Mouse (Mus musculus) midbrain, embryonic 12.5 days (tissue): ENCODE measurements at regions not wholly inside any gene's neighbourhood (a gene's known extent, or its start where the extent isn't known, plus 50 kb on each side); places are given as distances from the start of the nearest gene placed in this dataset.
A peak's percentile ranks its signal among the peaks of the same experiment; 100 is the strongest.

ENCODE experiments used
- ATAC-seq: fragments of 200-750 bp; cut with Nextera tagmentation; 2 replicates; pipeline ENCODE4 v1.8.0; 2017; ENCODE audit warnings: low read depth, moderate TSS enrichment, moderate library complexity; ENCODE audit not compliant: low FRiP score
- H3K27ac ChIP-seq: fragments of 300-500 bp; sonication (generic); replicated peaks from 2 replicates; pipeline ENCODE4 v1.5.1; 2016; ENCODE audit warnings: mild to moderate bottlenecking
- H3K27me3 ChIP-seq: fragments of 300-500 bp; sonication (generic); 2 replicates; pipeline ENCODE4 v1.6.1; 2016; ENCODE audit warnings: mild to moderate bottlenecking
- H3K36me3 ChIP-seq: fragments of 300-500 bp; sonication (generic); 2 replicates; pipeline ENCODE4 v1.6.1; 2016
- H3K4me1 ChIP-seq: fragments of 300-500 bp; sonication (generic); 2 replicates; pipeline ENCODE4 v1.6.1; 2016
- H3K4me2 ChIP-seq: fragments of 300-500 bp; sonication (generic); replicated peaks from 2 replicates; pipeline ENCODE4 v1.6.1; 2016; ENCODE audit warnings: mild to moderate bottlenecking, moderate library complexity
- H3K4me3 ChIP-seq: fragments of 300-500 bp; sonication (generic); 2 replicates; pipeline ENCODE4 v1.5.1; 2016; ENCODE audit warnings: mild to moderate bottlenecking
- H3K9ac ChIP-seq: fragments of 300-500 bp; sonication (generic); replicated peaks from 2 replicates; pipeline ENCODE4 v1.6.1; 2016; ENCODE audit warnings: mild to moderate bottlenecking, moderate library complexity
- H3K9me3 ChIP-seq: fragments of 300-500 bp; sonication (generic); 2 replicates; pipeline ENCODE4 v1.6.1; 2016; ENCODE audit warnings: mild to moderate bottlenecking
- WGBS: fragments of 180-500 bp; shearing (Covaris S2); methylation state at CpG from one replicate; pipeline ENCODE4 v1.1.7; 2016; 5-methylcytosine and 5-hydroxymethylcytosine counted together

GRCm38 (mm10) chr1:125488915-125489730 is 53.6 kb upstream of the Actr3 start:
- no peak overlapping the region for H3K27ac ChIP-seq
- no peak overlapping the region for H3K4me2 ChIP-seq
- no peaks in the 10 kb centered on the region for H3K4me1 ChIP-seq
- H3K9ac ChIP-seq = no peak overlapping the region
- no peak overlapping the region for H3K4me3 ChIP-seq
- no peaks in the 10 kb centered on the region for H3K9me3 ChIP-seq
- ATAC-seq = no peak
- 77% methylated on average over 5 of the region's 5 CpGs for WGBS
- no peaks in the 10 kb centered on the region for H3K36me3 ChIP-seq
- H3K27me3 ChIP-seq = no peaks in the 10 kb centered on the region

- Histone ChIP-seq H3K27me3 (no peaks in the 10 kb centered on the region), H3K9ac (no peak overlapping the region), H3K4me1 (no peaks in the 10 kb centered on the region), H3K4me2 (no peak overlapping the region), H3K4me3 (no peak overlapping the region), H3K27ac (no peak overlapping the region), H3K9me3 (no peaks in the 10 kb centered on the region), H3K36me3 (no peaks in the 10 kb centered on the region)
- WGBS = 86% methylated on average over 5 of the region's 5 CpGs
- no peak for ATAC-seq
These were observed 55.5 kb upstream of the Actr3 start for GRCm38 (mm10) chr1:125491014-125491413.

GRCm38 (mm10) chr1:125494598-125494997 is 59.1 kb upstream of the Actr3 start:
- WGBS = 91% methylated on average over 6 of the region's 6 CpGs
- no peaks in the 10 kb centered on the region for H3K36me3 ChIP-seq
- H3K4me3 ChIP-seq = no peak overlapping the region
- H3K27me3 ChIP-seq = no peaks in the 10 kb centered on the region
- ATAC-seq = no peak
- H3K4me1 ChIP-seq = no peaks in the 10 kb centered on the region
- H3K4me2 ChIP-seq = no peak overlapping the region
- no peak overlapping the region for H3K27ac ChIP-seq
- no peaks in the 10 kb centered on the region for H3K9me3 ChIP-seq
- no peak overlapping the region for H3K9ac ChIP-seq

GRCm38 (mm10) chr1:125495320-125496083 is 60.0 kb upstream of the Actr3 start:
- Histone ChIP-seq H3K27me3 (no peaks in the 10 kb centered on the region), H3K4me2 (no peak overlapping the region), H3K27ac (no peak overlapping the region), H3K4me1 (no peaks in the 10 kb centered on the region), H3K9ac (no peak overlapping the region), H3K36me3 (no peaks in the 10 kb centered on the region), H3K9me3 (no peaks in the 10 kb centered on the region), H3K4me3 (no peak overlapping the region)
- 89% methylated on average over 13 of the region's 13 CpGs for WGBS
- no peak for ATAC-seq

- Histone ChIP-seq H3K4me3 (no peak overlapping the region), H3K4me1 (no peaks in the 10 kb centered on the region), H3K27me3 (no peaks in the 10 kb centered on the region), H3K27ac (no peak overlapping the region), H3K36me3 (no peaks in the 10 kb centered on the region), H3K9me3 (no peaks in the 10 kb centered on the region), H3K9ac (no peak overlapping the region), H3K4me2 (no peak overlapping the region)
- 95% methylated on average over 9 of the region's 9 CpGs for WGBS
- ATAC-seq = no peak
These were observed 61.5 kb upstream of the Actr3 start for GRCm38 (mm10) chr1:125497006-125497405.

- no peaks in the 10 kb centered on the region for H3K4me1 ChIP-seq
- WGBS = 87% methylated on average over 4 of the region's 4 CpGs
- no peak overlapping the region for H3K27ac ChIP-seq
- ATAC-seq = no peak
- no peaks in the 10 kb centered on the region for H3K36me3 ChIP-seq
- no peak overlapping the region for H3K4me2 ChIP-seq
- H3K9me3 ChIP-seq = no peaks in the 10 kb centered on the region
- H3K4me3 ChIP-seq = no peak overlapping the region
- H3K27me3 ChIP-seq = no peaks in the 10 kb centered on the region
- no peak overlapping the region for H3K9ac ChIP-seq
These were observed 58.4 kb upstream of the Slc35f5 start for GRCm38 (mm10) chr1:125501964-125502517.

- Histone ChIP-seq H3K4me3 (no peak overlapping the region), H3K9me3 (no peaks in the 10 kb centered on the region), H3K4me2 (no peak overlapping the region), H3K27ac (no peak overlapping the region), H3K4me1 (no peaks in the 10 kb centered on the region), H3K36me3 (no peaks in the 10 kb centered on the region), H3K9ac (no peak overlapping the region), H3K27me3 (no peaks in the 10 kb centered on the region)
- no peak for ATAC-seq
- 72% methylated on average over 4 of the region's 4 CpGs for WGBS
These were observed 56.5 kb upstream of the Slc35f5 start for GRCm38 (mm10) chr1:125503878-125504277.

- WGBS = 60% methylated on average over 4 of the region's 5 CpGs
- H3K27me3 ChIP-seq = no peaks in the 10 kb centered on the region
These were observed 52.4 kb upstream of the Slc35f5 start for GRCm38 (mm10) chr1:125507786-125508514.

GRCm38 (mm10) chr1:125508594-125509257 is 51.7 kb upstream of the Slc35f5 start:
- 70% methylated on average over 5 of the region's 5 CpGs for WGBS
- ATAC-seq = peak; percentile 23; the same call in 1 of the 2 replicates
- Histone ChIP-seq H3K9me3 (no peaks in the 10 kb centered on the region), H3K4me3 (no peak overlapping the region), H3K4me2 (no peak overlapping the region), H3K27me3 (no peaks in the 10 kb centered on the region), H3K9ac (no peak overlapping the region), H3K4me1 (no peaks in the 10 kb centered on the region), H3K27ac (no peak overlapping the region), H3K36me3 (no peaks in the 10 kb centered on the region)

More at GRCm38 (mm10) chr1:125507786-125508514, 52.4 kb upstream of the Slc35f5 start:
- H3K27ac ChIP-seq = no peak overlapping the region
- ATAC-seq = no peak
- no peaks in the 10 kb centered on the region for H3K9me3 ChIP-seq
- H3K4me3 ChIP-seq = no peak overlapping the region
- no peak overlapping the region for H3K9ac ChIP-seq
- no peaks in the 10 kb centered on the region for H3K4me1 ChIP-seq
- no peaks in the 10 kb centered on the region for H3K36me3 ChIP-seq
- no peak overlapping the region for H3K4me2 ChIP-seq
